Mouse (Mus musculus) inflammation-experienced regulatory T-cells, adult 16 weeks (primary cell): Measurements from ENCODE around the gene Hells. TPM values are rescaled to one million over a fixed set of nuclear protein-coding genes. Genes with fewer than 3 reads are reported as not detected.

Experiments used
- polyA plus RNA-seq: library from polyadenylated mRNA; unstranded; fragments of 100-300 nt; shearing (Covaris generic); gene quantifications from one replicate; pipeline ENCODE4 v1.2.1, GENCODE M21; 2017

Hells gene
- polyA plus RNA-seq, result 20.1 TPM

GRCm38 (mm10) chr19:38930788-38931565 lies at the start of gene Hells:
Hells (plus strand) TSS chr19:38930915.

GRCm38 (mm10) chr19:39006715-39007114 lies 76.0 kb downstream of the Hells start, which contains the start of gene Cyp2c55:
Cyp2c55 (plus strand) TSS chr19:39007019.

Other genes starting within 250 kb of the Hells start
- 14.5 TPM for gene Noc3l, start 111.7 kb upstream of the Hells start, polyA plus RNA-seq
- gene Tbc1d12, start 94.3 kb upstream of the Hells start, polyA plus RNA-seq, result 0.69 TPM
- gene Cyp2c55, start 76.1 kb downstream of the Hells start, polyA plus RNA-seq, result not detected
- gene Cyp2c65, start 130.1 kb downstream of the Hells start, polyA plus RNA-seq, result not detected
- not detected for gene Cyp2c66, start 183.0 kb downstream of the Hells start, polyA plus RNA-seq